Mouse (Mus musculus) gastrocnemius, postnatal 10 days (tissue): Measurements from ENCODE around the gene Tmprss3. TPM values are rescaled to one million over a fixed set of nuclear protein-coding genes. Genes with fewer than 3 reads are reported as not detected.

Source experiments
- DNase-seq: peaks from one replicate; pipeline ENCODE4 v3.0.0; 2021; ENCODE audit warnings: mixed read lengths
- total RNA-seq, 2 experiments: library from RNA; stranded (reverse); gene quantifications; 2 replicates each; pipeline ENCODE4 v1.2.3; 2021

Gene Tmprss3
- total RNA-seq, 2 experiments from 2014 or later: 0.29 TPM; not detected in 1

DNA sequence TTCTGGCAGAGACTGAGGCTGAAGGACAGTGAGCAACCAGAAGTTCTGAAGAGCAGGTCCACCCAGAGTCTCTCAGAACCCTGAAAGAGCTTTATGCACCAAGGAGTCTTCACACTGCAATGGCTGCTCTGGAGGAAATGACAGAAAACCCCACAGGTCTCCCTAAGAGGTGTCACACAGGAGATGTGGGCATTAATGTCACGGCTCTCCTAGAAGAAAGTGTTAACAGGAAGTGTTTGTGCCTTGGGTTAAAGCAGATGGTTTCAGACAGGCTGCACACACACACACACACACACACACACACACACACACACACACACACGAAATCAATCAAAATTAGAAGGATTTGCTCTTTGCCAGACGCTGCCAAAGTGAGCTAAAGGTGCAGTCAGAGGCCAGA lies 62.5 kb downstream of the Tmprss3 start:
- no peak for DNase-seq

DNA sequence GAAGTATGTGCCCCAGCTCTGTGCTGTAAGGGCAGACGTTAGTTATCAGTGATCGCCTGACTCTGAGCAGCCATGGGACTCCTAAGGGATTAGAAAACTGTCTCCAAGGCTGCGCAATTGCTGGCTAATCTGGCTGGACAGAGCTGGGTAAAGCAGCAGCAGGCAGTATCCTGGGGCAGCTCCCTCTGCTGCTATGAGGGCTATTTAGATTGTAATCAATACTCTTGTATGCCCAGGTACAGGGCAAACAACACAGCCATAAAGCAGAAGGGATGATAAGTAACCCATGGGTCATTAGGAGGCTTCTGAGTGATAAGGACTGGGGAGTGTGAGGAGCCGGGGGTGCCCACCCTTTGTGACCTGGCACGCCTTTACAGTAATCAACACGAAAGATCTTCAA lies 63.9 kb downstream of the Tmprss3 start:
- no peak for DNase-seq

DNA sequence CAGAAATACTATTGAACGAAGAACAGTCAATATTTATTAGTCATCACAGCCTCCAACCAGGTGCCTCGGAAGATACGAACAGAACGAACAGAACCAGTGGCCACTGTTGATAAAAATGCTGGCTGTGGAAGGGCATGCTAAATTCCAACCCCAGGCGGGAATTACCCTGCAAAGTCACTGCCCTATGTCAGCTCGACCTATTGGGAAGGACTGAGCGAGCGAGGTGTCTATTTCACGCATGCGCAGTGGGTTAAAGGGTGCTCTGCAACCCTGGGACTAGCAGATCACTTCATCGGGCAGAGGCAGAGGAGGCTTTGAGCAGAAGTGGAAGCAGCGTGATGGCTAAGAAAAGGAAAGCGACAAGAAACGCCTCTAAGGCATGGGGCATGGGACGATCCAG lies 65.0 kb downstream of the Tmprss3 start:
- no peak for DNase-seq

DNA sequence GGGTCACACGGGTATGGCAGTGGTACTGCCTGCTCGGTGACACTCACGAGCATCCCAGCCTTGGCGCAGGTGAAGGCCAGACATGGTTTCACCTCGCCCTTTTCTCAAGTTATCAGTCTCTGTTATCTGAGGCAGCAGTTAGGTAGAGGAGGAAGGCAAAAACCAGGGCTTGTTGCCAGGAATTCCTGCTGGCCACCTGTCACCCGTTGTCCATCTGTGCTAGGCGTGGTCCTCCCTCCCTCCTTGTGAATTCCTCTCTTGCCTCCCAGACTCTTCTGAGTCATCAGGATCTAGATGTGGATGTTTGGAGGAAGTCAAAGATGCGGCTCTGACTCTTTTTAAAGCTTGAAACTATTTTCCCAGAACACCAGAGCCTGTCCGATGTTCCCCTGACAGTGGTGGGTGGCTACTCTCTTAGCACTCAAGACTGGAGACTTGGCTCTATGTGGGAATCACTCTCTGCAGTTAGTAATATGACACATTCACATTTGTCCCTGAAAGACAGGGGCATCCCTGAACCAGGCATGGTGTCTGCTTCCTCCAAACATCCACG lies 67.4 kb downstream of the Tmprss3 start:
- DNase-seq: no peak

DNA sequence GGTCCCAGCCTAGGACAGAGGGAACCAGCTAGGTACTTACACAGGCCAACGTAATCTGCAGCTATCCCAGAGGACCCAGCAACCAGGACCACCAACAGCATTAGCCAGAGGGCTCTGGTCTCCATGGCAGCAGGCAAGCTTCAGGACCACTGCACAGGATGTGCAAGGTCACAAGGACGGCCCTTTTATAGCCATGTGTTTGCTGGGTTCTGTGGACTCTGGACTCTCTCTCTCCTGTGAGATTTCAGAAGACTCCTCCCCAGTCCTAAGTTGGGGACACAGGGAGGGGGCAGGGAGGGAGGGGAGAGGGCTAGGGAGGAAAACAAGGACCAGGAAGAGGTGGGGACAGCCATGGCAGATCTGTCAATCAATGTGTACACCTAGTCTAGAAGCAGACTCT lies 69.3 kb downstream of the Tmprss3 start, which contains the start of gene Tff3:
TSS of gene Tff3 (minus strand) at position 195 of the 400 bp plus-strand sequence.
- no peak for DNase-seq

Other genes starting within 250 kb of the Tmprss3 start
- gene Umodl1, start 244.3 kb downstream of the Tmprss3 start, total RNA-seq: under 1 TPM in 1 of 2 experiments, not detected in 1; 0.11 TPM
- gene Abcg1, start 141.3 kb downstream of the Tmprss3 start, total RNA-seq: 1 to 10 TPM; 4.0 to 4.8 TPM
- gene Tff3, start 69.3 kb downstream of the Tmprss3 start, total RNA-seq: not detected
- not detected for gene Tff2, start 54.7 kb downstream of the Tmprss3 start, total RNA-seq
- gene Tff1, start 33.7 kb downstream of the Tmprss3 start, total RNA-seq: not detected
- gene Ubash3a, start 8.9 kb upstream of the Tmprss3 start, total RNA-seq: not detected
- 1 to 10 TPM; 8.5 to 9.1 TPM for gene Rsph1, start 78.4 kb upstream of the Tmprss3 start, total RNA-seq
- gene Slc37a1, start 87.8 kb upstream of the Tmprss3 start, total RNA-seq: 1 to 10 TPM; 2.4 to 2.6 TPM
- gene Pde9a, start 187.2 kb upstream of the Tmprss3 start, total RNA-seq: 1 to 10 TPM; 4.7 to 5.8 TPM